Mouse (Mus musculus) midbrain, embryonic 13.5 days (tissue): ENCODE measurements at regions not wholly inside any gene's neighbourhood (a gene's known extent, or its start where the extent isn't known, plus 50 kb on each side); places are given as distances from the start of the nearest gene placed in this dataset.

Source experiments
- ATAC-seq: fragments of 200-750 bp; cut with Nextera tagmentation; 2 replicates; pipeline ENCODE4 v1.8.0; 2017; ENCODE audit warnings: mild to moderate bottlenecking, moderate TSS enrichment, moderate library complexity
- H3K27ac ChIP-seq: fragments of 300-500 bp; sonication (generic); 2 replicates; pipeline ENCODE4 v1.5.1; 2015; ENCODE audit warnings: inconsistent platforms, mild to moderate bottlenecking, moderate library complexity
- H3K27me3 ChIP-seq: fragments of 300-500 bp; sonication (generic); 2 replicates; pipeline ENCODE4 v1.6.1; 2015; ENCODE audit warnings: mild to moderate bottlenecking, inconsistent platforms
- H3K36me3 ChIP-seq: fragments of 300-500 bp; sonication (generic); 2 replicates; pipeline ENCODE4 v1.6.1; 2015; ENCODE audit warnings: mild to moderate bottlenecking, inconsistent platforms
- H3K4me1 ChIP-seq: fragments of 300-500 bp; sonication (generic); replicated peaks from 2 replicates; pipeline ENCODE4 v1.6.1; 2015; ENCODE audit warnings: inconsistent platforms
- H3K4me2 ChIP-seq: fragments of 300-500 bp; sonication (generic); replicated peaks from 2 replicates; pipeline ENCODE4 v1.6.1; 2015; ENCODE audit warnings: moderate library complexity, mild to moderate bottlenecking, inconsistent platforms
- H3K4me3 ChIP-seq: fragments of 300-500 bp; sonication (generic); replicated peaks from 2 replicates; pipeline ENCODE4 v1.5.1; 2015; ENCODE audit warnings: mild to moderate bottlenecking, inconsistent platforms
- H3K9ac ChIP-seq: fragments of 300-500 bp; sonication (generic); replicated peaks from 2 replicates; pipeline ENCODE4 v1.6.1; 2015; ENCODE audit warnings: mild to moderate bottlenecking, inconsistent platforms
- H3K9me3 ChIP-seq: fragments of 300-500 bp; sonication (generic); 2 replicates; pipeline ENCODE4 v1.6.1; 2016; ENCODE audit warnings: mild to moderate bottlenecking, inconsistent platforms
- WGBS: fragments of 180-500 bp; shearing (Covaris S2); methylation state at CpG from one replicate; pipeline ENCODE4 v1.1.7; 2015; 5-methylcytosine and 5-hydroxymethylcytosine counted together

DNA sequence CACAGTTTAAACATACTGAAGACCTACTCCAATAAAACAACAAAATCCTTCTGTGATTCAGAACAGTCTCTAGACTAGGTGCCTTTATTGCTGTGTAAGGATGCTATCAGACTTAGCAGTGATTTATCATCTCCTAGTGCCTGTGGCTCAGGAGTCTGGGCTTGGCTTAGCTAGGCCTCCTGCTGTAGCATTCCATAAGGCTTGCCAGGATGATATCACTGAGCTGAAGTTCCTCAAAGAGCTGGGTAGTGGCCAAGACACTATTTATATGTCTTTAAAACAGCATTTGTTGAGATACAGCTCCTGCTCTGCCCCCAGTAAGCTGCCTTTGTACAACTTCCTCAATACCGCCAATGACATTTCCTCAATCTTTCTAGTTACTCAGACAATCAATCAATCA lies 193.4 kb upstream of the Pld5 start:
- Histone ChIP-seq H3K9me3 (0 out of 2 replicates have a peak, but pooled peaks cover 4% of the 10 kb centered on the region), H3K4me2 (no peak overlapping the region), H3K4me1 (no peaks in the 10 kb centered on the region), H3K27me3 (no peaks in the 10 kb centered on the region), H3K9ac (no peak overlapping the region), H3K4me3 (no peak overlapping the region), H3K27ac (no peak overlapping the region), H3K36me3 (no peaks in the 10 kb centered on the region)
- ATAC-seq: no peak
- 92% methylated on average over 1 of the region's 1 CpGs for WGBS

DNA sequence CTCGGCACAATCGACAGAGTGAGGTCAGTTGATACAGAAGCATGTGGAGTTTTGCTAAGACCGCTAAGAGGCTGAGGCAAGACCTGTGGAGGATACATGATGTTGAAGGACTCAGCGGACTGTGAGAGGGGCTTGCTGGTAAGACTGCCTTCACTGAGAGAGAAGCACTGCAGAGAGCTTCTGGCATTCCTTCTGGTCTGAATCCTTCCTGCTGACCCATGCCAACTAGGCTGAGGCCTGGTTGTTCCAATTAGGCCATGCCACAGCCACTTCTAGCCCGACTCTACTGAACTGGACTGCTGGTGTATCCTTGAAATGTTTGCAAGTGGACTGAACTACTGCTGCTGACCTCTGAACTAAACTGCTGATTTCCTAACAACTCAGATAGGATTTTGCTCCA lies 187.0 kb upstream of the Pld5 start:
- Histone ChIP-seq H3K4me1 (no peaks in the 10 kb centered on the region), H3K9ac (no peak overlapping the region), H3K4me3 (no peak overlapping the region), H3K27ac (no peak overlapping the region), H3K36me3 (no peaks in the 10 kb centered on the region), H3K4me2 (no peak overlapping the region), H3K27me3 (no peaks in the 10 kb centered on the region), H3K9me3 (0 out of 2 replicates have a peak, but pooled peaks cover 3% of the 10 kb centered on the region)
- WGBS: 91% methylated on average over 5 of the region's 5 CpGs
- no peak for ATAC-seq

DNA sequence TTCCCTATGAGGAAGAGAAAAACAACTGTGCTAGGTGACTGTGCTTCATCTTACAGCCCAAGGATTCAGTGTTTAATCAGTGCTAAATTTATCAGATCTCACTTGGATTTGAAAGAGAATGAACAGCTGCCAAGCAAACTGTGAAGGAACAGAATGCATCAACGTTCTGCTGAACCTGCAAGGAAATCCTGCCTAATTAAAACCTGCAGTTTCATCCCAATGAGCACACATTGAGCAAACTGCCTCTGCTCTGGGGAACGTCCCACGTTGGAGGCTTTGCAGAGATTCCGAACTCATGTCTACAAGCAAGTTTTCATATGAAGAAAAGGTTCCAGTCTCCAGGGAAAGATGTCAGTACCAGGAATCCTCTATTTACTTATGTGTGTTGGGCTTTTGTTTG lies 171.6 kb upstream of the Pld5 start:
- WGBS: 80% methylated on average over 4 of the region's 4 CpGs

DNA sequence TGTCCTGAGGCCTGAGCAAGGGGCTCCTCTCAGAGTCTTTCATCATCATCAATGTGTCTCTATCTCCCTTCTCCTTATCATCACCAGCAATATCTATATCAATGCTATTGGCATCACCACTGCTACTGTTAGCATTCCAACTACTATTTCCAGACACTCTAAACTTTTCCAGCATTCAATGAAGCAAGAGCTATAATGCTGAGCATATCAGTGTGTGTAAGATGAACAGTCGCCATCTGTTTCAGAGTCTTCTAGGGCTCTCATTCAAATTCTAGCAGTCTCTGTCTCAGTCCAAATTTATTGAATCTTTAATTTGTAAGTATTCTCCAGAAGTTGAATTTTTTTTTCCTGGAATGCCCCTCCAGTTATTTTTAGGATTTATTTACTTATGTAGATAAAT lies 168.6 kb upstream of the Pld5 start:
- 93% methylated on average over 1 of the region's 1 CpGs for WGBS

More for the DNA sequence above, 171.6 kb upstream of the Pld5 start:
- Histone ChIP-seq H3K9ac (no peak overlapping the region), H3K9me3 (no peaks in the 10 kb centered on the region), H3K4me1 (no peaks in the 10 kb centered on the region), H3K27ac (no peak overlapping the region), H3K36me3 (no peaks in the 10 kb centered on the region), H3K27me3 (no peaks in the 10 kb centered on the region), H3K4me3 (no peak overlapping the region), H3K4me2 (no peak overlapping the region)
- no peak for ATAC-seq

DNA sequence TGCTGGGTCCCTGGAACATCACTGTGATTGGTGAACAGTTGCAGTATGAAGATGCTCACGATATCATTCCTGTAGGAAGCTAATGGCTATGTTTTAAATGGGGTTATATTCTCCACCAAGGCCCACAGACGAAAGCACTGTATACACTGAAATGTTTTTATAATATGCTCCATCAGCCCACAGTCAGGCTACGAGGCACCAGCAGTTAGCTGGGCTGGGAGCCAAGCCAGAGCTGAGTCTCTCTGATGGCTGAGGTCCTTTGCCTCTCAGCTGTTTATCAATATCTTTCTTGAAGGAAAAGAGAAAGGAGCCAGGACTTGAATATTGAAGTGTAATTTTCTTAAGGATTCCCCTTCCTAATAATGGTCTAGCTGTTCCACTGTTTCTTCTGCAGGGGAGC lies 165.1 kb upstream of the Pld5 start:
- Histone ChIP-seq H3K9me3 (no peaks in the 10 kb centered on the region), H3K27me3 (no peaks in the 10 kb centered on the region), H3K4me1 (0 out of 2 replicates have a peak, but pooled peaks cover 8% of the 10 kb centered on the region), H3K36me3 (no peaks in the 10 kb centered on the region), H3K27ac (no peak overlapping the region), H3K9ac (no peak overlapping the region), H3K4me3 (no peak overlapping the region), H3K4me2 (no peak overlapping the region)
- ATAC-seq: no peak
- WGBS: 76% methylated on average over 3 of the region's 3 CpGs

More for the DNA sequence above, 168.6 kb upstream of the Pld5 start:
- no peak overlapping the region for H3K27ac ChIP-seq
- H3K4me3 ChIP-seq: no peak overlapping the region
- H3K36me3 ChIP-seq: no peaks in the 10 kb centered on the region
- no peaks in the 10 kb centered on the region for H3K27me3 ChIP-seq
- no peak overlapping the region for H3K9ac ChIP-seq
- H3K4me1 ChIP-seq: no peaks in the 10 kb centered on the region
- ATAC-seq: no peak
- H3K9me3 ChIP-seq: no peaks in the 10 kb centered on the region
- H3K4me2 ChIP-seq: no peak overlapping the region

DNA sequence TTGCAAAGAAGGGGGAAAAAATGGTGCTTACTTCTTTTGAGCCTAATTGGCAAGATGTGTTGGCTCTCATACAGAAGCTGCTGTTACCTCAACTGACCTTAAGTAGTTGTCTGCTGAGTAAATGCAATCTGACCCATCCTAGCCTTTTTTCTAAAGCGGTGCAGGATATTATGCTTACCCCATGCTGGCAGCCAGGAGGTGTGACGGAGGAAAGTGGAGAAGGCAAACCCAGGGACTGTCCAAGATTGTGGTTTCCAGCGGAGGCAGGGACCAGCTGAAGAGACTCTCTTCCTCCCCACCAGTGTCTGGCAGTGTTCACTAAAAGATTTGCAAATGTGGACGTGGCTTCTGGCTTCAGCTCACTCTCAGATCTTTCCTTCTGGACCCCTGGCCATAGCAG lies 152.7 kb upstream of the Pld5 start:
- Histone ChIP-seq H3K4me2 (no peak overlapping the region), H3K9me3 (no peaks in the 10 kb centered on the region)
- 43% methylated on average over 4 of the region's 4 CpGs for WGBS

DNA sequence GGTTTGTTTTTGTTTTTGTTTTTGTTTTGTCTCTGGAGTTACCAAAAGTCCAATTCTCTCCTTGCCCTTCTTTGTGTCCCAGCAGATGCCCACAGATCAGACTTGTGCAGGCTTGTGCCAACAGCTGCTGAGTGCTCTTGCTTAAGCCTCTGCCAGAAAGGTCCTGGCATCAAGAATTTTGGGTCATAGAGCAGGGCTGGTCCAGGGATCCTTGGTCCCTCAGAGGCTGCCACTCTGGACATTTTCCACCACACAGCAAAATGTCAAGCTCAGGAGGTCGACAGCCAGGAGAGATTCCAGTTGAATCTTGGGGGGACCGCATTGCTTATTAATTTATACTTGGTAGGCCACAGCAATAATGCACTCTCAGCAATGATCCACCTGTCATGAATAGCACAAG lies 151.9 kb upstream of the Pld5 start:
- H3K4me2 ChIP-seq: no peak overlapping the region
- H3K4me1 ChIP-seq: no peaks in the 10 kb centered on the region
- H3K36me3 ChIP-seq: no peaks in the 10 kb centered on the region
- no peak for ATAC-seq
- H3K4me3 ChIP-seq: no peak overlapping the region
- no peaks in the 10 kb centered on the region for H3K27me3 ChIP-seq
- WGBS: 83% methylated on average over 2 of the region's 2 CpGs
- no peak overlapping the region for H3K27ac ChIP-seq
- no peaks in the 10 kb centered on the region for H3K9me3 ChIP-seq
- no peak overlapping the region for H3K9ac ChIP-seq

More for the DNA sequence above, 152.7 kb upstream of the Pld5 start:
- no peak overlapping the region for H3K9ac ChIP-seq
- no peaks in the 10 kb centered on the region for H3K27me3 ChIP-seq
- no peak overlapping the region for H3K27ac ChIP-seq
- no peak overlapping the region for H3K4me3 ChIP-seq
- ATAC-seq: no peak
- H3K4me1 ChIP-seq: no peaks in the 10 kb centered on the region
- no peaks in the 10 kb centered on the region for H3K36me3 ChIP-seq

DNA sequence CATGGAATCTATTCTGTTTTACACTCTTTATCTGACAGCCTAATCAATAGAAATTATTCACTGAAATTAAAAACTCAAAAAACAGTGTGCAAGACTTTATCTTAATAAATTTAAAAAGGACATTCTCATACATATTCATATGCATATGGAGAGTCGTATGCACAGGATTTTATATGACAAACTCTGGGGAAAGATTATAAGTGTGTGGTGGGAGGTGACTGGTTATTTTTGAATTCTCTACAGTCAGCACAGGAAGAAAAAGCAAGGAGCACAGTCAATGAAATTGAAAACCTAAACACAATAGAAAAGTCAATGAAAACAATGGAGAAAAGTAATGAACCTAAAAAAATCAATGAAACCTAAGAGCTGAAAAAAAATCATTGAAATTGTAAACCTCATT lies 142.1 kb upstream of the Pld5 start:
- H3K27me3 ChIP-seq: no peaks in the 10 kb centered on the region
- WGBS: 56% methylated on average over 1 of the region's 1 CpGs
- no peak overlapping the region for H3K27ac ChIP-seq
- H3K4me3 ChIP-seq: no peak overlapping the region
- no peaks in the 10 kb centered on the region for H3K4me1 ChIP-seq
- no peak overlapping the region for H3K4me2 ChIP-seq
- no peaks in the 10 kb centered on the region for H3K9me3 ChIP-seq
- H3K36me3 ChIP-seq: no peaks in the 10 kb centered on the region
- ATAC-seq: no peak
- H3K9ac ChIP-seq: no peak overlapping the region

DNA sequence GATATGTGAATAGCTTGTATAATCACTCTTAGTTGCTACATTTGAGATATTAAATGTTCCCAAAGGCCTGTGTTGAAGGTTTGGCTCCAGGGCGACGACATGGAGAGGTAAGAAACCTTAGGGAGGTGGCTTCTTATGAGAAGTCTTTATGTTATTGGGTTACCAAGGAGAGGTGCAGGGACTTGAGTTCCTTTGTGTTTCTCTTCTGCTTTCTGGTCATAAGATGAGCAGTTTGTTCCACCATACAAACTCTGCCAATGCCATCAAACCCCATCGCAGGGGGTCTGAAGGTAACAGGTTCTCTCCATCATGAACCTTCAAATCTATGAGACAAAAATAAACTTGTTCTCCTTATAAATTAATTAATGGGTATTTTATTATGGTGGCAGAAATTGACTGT lies 129.0 kb upstream of the Pld5 start:
- no peaks in the 10 kb centered on the region for H3K4me1 ChIP-seq
- no peaks in the 10 kb centered on the region for H3K36me3 ChIP-seq
- no peak overlapping the region for H3K27ac ChIP-seq
- ATAC-seq: no peak
- no peaks in the 10 kb centered on the region for H3K9me3 ChIP-seq
- WGBS: 87% methylated on average over 3 of the region's 3 CpGs
- no peak overlapping the region for H3K9ac ChIP-seq
- no peaks in the 10 kb centered on the region for H3K27me3 ChIP-seq
- H3K4me3 ChIP-seq: no peak overlapping the region
- H3K4me2 ChIP-seq: no peak overlapping the region

DNA sequence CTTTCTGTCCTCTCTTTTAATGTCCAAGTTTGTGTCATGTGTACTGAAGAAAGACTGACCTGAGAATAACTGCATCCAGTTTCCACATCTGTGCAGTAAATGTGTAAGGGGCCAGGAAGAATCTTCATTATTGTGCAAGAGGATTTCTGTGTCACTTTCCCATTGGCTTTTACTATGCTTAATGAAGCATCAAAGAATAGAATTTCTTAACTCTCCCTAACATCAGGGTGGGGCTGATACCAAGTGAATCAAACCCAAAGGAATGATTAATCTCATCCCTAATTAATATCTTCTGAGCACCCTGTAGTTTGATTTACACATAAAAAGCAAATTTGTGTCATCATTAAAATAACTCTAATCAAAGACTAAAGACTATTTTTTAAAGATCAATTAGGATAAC lies 104.5 kb upstream of the Pld5 start:
- Histone ChIP-seq H3K4me2 (no peak overlapping the region), H3K9me3 (no peaks in the 10 kb centered on the region), H3K36me3 (no peaks in the 10 kb centered on the region), H3K27me3 (no peaks in the 10 kb centered on the region), H3K4me3 (no peak overlapping the region), H3K27ac (no peak overlapping the region), H3K9ac (no peak overlapping the region), H3K4me1 (no peaks in the 10 kb centered on the region)
- ATAC-seq: no peak

DNA sequence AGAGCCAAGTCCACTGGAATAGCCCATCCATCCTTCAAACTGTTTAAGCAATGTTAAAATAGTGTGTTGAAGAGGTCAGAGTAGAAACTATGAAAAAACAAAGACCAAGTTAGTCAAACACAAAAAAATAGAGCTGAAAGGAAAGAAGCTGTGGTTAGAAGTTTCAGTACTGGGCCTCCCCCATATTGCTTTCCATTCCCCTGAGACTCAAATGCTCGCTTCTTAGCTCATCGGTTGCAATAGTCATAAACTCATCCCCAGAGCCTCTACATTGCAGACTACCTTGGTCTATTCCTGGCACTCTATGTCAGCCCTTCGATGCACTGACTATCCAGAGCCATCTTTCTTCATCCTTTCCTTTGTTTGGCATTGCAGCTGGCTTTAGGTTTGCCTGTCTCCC lies 91.8 kb upstream of the Pld5 start:
- no peak for ATAC-seq
- Histone ChIP-seq H3K36me3 (no peaks in the 10 kb centered on the region), H3K4me3 (no peak overlapping the region), H3K27me3 (no peaks in the 10 kb centered on the region), H3K4me2 (no peak overlapping the region), H3K4me1 (no peaks in the 10 kb centered on the region), H3K27ac (no peak overlapping the region), H3K9me3 (no peaks in the 10 kb centered on the region), H3K9ac (no peak overlapping the region)
- 85% methylated on average over 3 of the region's 3 CpGs for WGBS

DNA sequence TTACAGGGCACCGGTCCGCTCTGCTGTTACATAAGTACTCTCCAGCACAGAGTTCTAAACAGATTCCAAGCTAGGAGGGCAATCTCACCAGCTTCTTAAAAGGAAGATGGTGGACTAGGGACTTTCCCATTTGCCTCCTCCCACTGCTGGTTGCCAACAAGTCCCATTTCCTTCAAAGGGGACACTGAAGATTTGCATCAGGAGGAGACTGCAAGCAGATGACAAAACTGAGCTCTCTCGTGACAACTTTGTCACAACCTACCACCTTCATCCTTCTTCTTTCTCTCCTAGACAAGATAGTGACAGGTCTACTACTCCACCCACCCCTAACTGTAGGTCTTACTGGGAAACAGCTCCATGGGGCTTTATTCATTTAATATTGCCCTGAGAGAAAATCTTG lies 85.8 kb upstream of the Pld5 start:
- ATAC-seq: no peak
- no peak overlapping the region for H3K4me2 ChIP-seq
- H3K36me3 ChIP-seq: no peaks in the 10 kb centered on the region
- peaks cover 5% of the 10 kb centered on the region for H3K4me1 ChIP-seq
- H3K27ac ChIP-seq: no peak overlapping the region
- H3K27me3 ChIP-seq: no peaks in the 10 kb centered on the region
- H3K9ac ChIP-seq: no peak overlapping the region
- H3K4me3 ChIP-seq: no peak overlapping the region
- no peaks in the 10 kb centered on the region for H3K9me3 ChIP-seq
- 94% methylated on average over 3 of the region's 3 CpGs for WGBS

DNA sequence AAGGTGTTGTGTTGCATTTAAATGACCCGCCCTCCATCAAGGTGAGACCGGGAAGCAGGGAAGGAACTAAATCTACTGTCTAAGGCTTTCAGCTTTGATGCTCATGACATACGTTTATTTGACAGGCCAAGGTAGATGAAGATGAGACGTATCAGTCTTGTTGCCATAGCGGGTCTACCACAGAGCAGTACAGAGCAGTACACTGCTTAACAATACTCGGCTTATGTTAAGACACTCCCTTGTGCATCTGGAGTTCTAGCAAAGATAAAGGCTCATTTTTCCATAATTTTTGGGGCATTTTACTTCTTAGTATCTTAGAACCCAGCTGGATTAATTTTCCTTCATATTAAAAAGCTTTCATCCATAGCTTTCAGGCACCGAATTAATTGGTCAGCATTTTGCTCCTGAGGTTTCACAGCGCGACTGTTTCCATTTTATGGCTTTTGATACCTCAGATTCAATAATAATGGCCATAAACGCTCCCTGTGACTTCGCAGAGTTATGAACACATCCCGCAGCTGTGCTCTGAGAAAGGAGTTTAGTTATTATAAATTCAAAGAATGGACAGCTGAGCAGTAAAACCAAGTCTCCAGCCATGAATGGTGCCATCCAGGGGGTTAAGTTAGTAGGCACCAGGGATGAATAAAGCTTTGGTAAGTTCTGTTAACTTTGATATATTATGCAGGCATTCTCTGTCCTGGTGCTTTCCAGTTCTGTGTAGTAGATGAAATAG lies 85.0 kb upstream of the Pld5 start:
- WGBS: 87% methylated on average over 12 of the region's 12 CpGs
- Histone ChIP-seq H3K36me3 (no peaks in the 10 kb centered on the region), H3K9me3 (no peaks in the 10 kb centered on the region), H3K9ac (no peak overlapping the region), H3K4me2 (no peak overlapping the region), H3K27me3 (no peaks in the 10 kb centered on the region), H3K4me3 (no peak overlapping the region), H3K27ac (no peak overlapping the region), H3K4me1 (peaks cover 13% of the 10 kb centered on the region)
- ATAC-seq: no peak
